Mouse (Mus musculus): ENCODE data around the gene Ero1lb. TPM values are rescaled to one million over a fixed set of nuclear protein-coding genes. Genes with fewer than 3 reads are reported as not detected.

Gene Ero1lb
- 1 to 10 TPM; 2.6 to 2.7 TPM for total RNA-seq (2021)

- peak; percentile 97 to 98 for DNase-seq
- intact Hi-C loops (cut with DNase I), result loop anchor here (5.0 kb wide), 3 partner anchors 104 to 309 kb away; partner anchors contain the start of genes Heatr1, Lgals8 and Mtr
These were observed at the start of gene Ero1lb for GRCm38 (mm10) chr13:12565621-12566390. Gene Ero1lb, plus strand, starts transcription at chr13:12565874.

GRCm38 (mm10) chr13:12519371-12519770, 46.3 kb upstream of the Ero1lb start:
- intact Hi-C loops (cut with DNase I), result no loop called here
- no peak for DNase-seq

GRCm38 (mm10) chr13:12519955-12520584, 45.6 kb upstream of the Ero1lb start, which contains the start of gene Edaradd:
Gene Edaradd, minus strand, starts transcription at chr13:12520438.
- intact Hi-C loops (cut with DNase I), result no loop called here
- peak; percentile 54 to 59 for DNase-seq

GRCm38 (mm10) chr13:12522346-12522745, 43.3 kb upstream of the Ero1lb start:
- DNase-seq, result no peak
- intact Hi-C loops (cut with DNase I), result no loop called here

GRCm38 (mm10) chr13:12525678-12526077, 40.0 kb upstream of the Ero1lb start:
- intact Hi-C loops (cut with DNase I), result no loop called here

GRCm38 (mm10) chr13:12534628-12535027, 31.0 kb upstream of the Ero1lb start:
- intact Hi-C loops (cut with DNase I), result no loop called here
- DNase-seq, result no peak

More at GRCm38 (mm10) chr13:12525678-12526077, 40.0 kb upstream of the Ero1lb start:
- no peak for DNase-seq

- peak; percentile 29 to 53 for DNase-seq
- intact Hi-C loops (cut with DNase I), result loop anchor here (1.0 kb wide), 1 partner anchor 64 kb away; no protein-coding TSS in a partner anchor
These were observed 27.7 kb upstream of the Ero1lb start for GRCm38 (mm10) chr13:12537971-12538370.

GRCm38 (mm10) chr13:12539716-12540115, 26.0 kb upstream of the Ero1lb start:
- intact Hi-C loops (cut with DNase I), result no loop called here
- DNase-seq, result no peak

GRCm38 (mm10) chr13:12540119-12540518, 25.6 kb upstream of the Ero1lb start:
- no peak for DNase-seq
- intact Hi-C loops (cut with DNase I), result no loop called here

- DNase-seq, result peak; percentile 21 to 26
- intact Hi-C loops (cut with DNase I), result no loop called here
These were observed 23.4 kb upstream of the Ero1lb start for GRCm38 (mm10) chr13:12542006-12542981.

GRCm38 (mm10) chr13:12543246-12543645, 22.4 kb upstream of the Ero1lb start:
- no peak for DNase-seq
- intact Hi-C loops (cut with DNase I), result no loop called here

- no peak for DNase-seq
- intact Hi-C loops (cut with DNase I), result no loop called here
These were observed 21.6 kb upstream of the Ero1lb start for GRCm38 (mm10) chr13:12543880-12544568.

- no peak for DNase-seq
- intact Hi-C loops (cut with DNase I), result no loop called here
These were observed 11.5 kb upstream of the Ero1lb start for GRCm38 (mm10) chr13:12554211-12554610.

- DNase-seq, result no peak
- intact Hi-C loops (cut with DNase I), result no loop called here
These were observed 6.6 kb upstream of the Ero1lb start for GRCm38 (mm10) chr13:12559044-12559443.

GRCm38 (mm10) chr13:12559462-12560120, 6.1 kb upstream of the Ero1lb start:
- no peak for DNase-seq
- intact Hi-C loops (cut with DNase I), result no loop called here

GRCm38 (mm10) chr13:12561729-12562128, 3.9 kb upstream of the Ero1lb start:
- DNase-seq, result no peak
- intact Hi-C loops (cut with DNase I), result no loop called here

GRCm38 (mm10) chr13:12562256-12562655, 3.4 kb upstream of the Ero1lb start:
- DNase-seq, result no peak
- intact Hi-C loops (cut with DNase I), result no loop called here

- no peak for DNase-seq
- intact Hi-C loops (cut with DNase I), result loop anchor here (5.0 kb wide), 3 partner anchors 106 to 311 kb away; partner anchors contain the start of genes Heatr1, Lgals8 and Mtr
These were observed 2.3 kb downstream of the Ero1lb start for GRCm38 (mm10) chr13:12567936-12568335.
